ENCODE assay signal across 14 mouse cellular contexts in genomic region chr5:82396632-82397234, GRCm38 (mm10).
"Had no signal": no experiment of that assay in that cellular context is flagged by ENCODE, and none has a peak within 500 bp of the region (broad histone marks: within the 10 kb centered on the region; RNA-seq: fewer than 3 reads in every experiment).

No protein-coding gene starts in this region.

- H3K27ac ChIP-seq: layer of hippocampus, adult 2 months; limb, embryonic 10.5 days; liver, embryonic 15.5 days; neural tube, embryonic 13.5 days; stomach, embryonic 15.5 days had no signal

- H3K4me2 ChIP-seq: liver, embryonic 11.5 days; liver, embryonic 15.5 days; neural tube, embryonic 13.5 days; stomach, embryonic 15.5 days had no signal

- H3K9me3 ChIP-seq: limb, embryonic 10.5 days; liver, embryonic 15.5 days; neural tube, embryonic 13.5 days; stomach, embryonic 15.5 days had no signal

- H3K36me3 ChIP-seq: limb, embryonic 10.5 days; liver, embryonic 15.5 days; neural tube, embryonic 13.5 days; stomach, embryonic 15.5 days had no signal

- H3K4me3 ChIP-seq: layer of hippocampus, adult 2 months; limb, embryonic 10.5 days; liver, embryonic 15.5 days; neural tube, embryonic 13.5 days; stomach, embryonic 15.5 days had no signal

- ATAC-seq: lung, postnatal 0 days had no signal

- DNase-seq: kidney, postnatal 10 days; kidney, postnatal 4 days; lung, adult 2 months; lung, postnatal 36 days; midbrain, embryonic 14.5 days; right cerebral cortex, postnatal 14 days; thymus, postnatal 36 days had no signal

- H3K9ac ChIP-seq: liver, embryonic 15.5 days; neural tube, embryonic 13.5 days; stomach, embryonic 15.5 days had no signal

- H3K27me3 ChIP-seq: liver, embryonic 15.5 days; neural tube, embryonic 13.5 days; stomach, embryonic 15.5 days had no signal

- H3K4me1 ChIP-seq: limb, embryonic 10.5 days; liver, embryonic 15.5 days; neural tube, embryonic 13.5 days; stomach, embryonic 15.5 days had no signal
